Mouse (Mus musculus): ENCODE measurements around the gene Grasp.

- no peak for TF ChIP-seq POLR2A (IDR thresholded peaks at IDR 0.05; ENCODE audit: extremely low read depth, insufficient read depth, low read length)
- no peak for TF ChIP-seq CTCF (IDR thresholded peaks at IDR 0.05; ENCODE audit: low read depth, low read length)
These were observed 55.5 kb downstream of the Grasp start for GRCm38 (mm10) chr15:101279430-101279999.

Data from liver, adult 2 months (tissue).